Mouse (Mus musculus) lung, postnatal 4 days (tissue): ENCODE data around the gene Sh3kbp1.

Source experiments
- DNase-seq, 2 experiments: peaks; one replicate each; pipeline ENCODE4 v3.0.0; 2021

Sh3kbp1 gene

DNA sequence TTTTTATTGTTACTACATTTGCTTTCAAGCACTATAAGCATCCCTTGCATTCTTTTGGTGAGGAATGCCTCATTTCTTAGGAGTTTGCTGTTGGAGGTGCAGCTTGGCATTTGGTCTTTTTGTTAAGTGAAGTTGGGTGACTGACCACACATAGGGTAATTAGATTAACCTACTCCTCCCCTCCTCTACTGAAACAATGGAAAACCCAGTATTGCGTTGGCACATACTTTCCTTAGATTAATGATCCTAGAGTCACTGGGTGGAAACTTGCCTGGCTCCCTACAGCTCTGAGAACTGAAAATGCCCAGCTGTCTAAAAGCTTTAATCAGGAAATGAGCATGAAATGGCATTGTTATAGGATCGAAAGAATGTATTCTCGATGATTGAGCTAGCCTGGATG, 117.5 kb downstream of the Sh3kbp1 start:
- no peak for DNase-seq

DNA sequence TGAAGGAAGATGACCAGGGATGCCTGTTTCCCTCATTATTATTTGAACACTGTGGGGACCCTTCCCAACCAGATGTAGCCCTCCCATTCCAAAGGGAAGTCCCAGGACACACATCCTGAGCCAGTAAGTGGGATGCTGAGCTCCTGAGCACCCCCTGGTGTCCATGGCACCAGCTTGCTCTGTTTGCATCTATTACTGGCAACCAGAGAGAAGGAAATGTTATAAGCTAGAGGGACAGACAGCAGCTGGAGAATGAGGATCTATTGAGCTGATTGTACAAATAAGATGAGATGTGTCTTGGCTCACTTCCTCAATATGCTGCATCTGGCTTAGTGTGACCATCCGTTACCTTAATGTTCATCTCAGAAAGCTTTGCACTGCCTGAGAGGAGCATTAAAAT, 124.8 kb downstream of the Sh3kbp1 start:
- peak; percentile 41 to 51 for DNase-seq

DNA sequence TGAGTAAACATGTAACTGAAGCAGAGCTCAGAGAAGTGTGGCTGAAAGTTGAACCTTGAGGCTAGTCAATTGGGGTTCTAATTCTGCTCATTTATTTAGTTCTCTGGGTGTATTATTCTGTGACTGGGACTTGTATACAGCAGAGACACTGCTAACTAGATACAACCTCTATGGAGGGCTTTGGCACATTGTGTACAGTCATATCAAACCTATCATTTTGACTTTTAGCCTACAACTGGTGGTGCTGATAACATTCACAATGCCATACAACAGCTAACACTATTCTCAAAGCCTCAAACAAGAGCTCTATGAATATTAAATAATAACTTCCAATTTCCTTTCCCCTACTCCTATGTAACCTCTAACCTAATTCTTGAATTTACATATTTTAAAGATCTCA, 129.2 kb downstream of the Sh3kbp1 start:
- no peak for DNase-seq

DNA sequence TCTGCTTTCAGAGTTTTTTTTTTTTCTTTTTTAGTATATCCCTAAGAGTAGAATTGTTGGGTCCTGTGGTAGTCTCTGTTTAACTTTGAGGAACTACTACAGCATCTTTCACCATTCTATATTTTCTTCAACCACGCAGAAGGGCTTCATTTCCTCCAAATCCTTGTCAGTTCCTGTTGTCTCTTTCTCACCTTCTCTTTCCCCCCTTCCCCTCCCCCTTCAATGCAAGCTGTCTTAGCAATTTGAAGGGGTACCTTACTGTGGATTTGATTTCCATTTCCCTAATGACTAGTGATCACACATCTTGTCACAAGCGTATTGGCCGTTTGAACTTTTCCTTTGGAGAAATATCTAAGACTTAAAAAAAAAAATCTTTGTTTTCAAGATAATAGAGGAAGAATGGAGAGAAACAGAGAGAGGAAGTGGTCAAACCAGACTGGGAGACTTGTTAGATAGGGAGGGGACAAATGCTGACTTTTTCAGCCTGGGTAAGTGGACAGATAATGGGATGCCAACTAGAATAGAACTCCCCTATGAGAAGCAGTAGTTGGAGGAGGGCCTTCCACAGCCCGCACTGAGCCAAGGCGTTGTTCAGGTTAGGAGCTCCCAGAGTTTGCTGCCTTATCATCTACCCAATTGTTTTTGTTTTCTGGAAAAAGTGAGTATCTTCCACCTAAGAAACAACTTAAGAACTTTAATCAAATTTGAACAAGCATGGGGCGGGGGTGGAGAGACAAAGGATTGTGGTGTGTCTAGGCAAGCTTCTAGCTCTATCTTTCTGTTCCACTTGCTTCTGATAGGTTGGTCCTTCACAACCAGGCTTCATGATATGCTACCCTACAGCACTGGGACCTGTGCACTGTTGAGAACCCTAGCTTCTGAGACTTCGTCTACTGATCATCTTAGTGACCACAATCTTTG, 130.1 kb downstream of the Sh3kbp1 start:
- DNase-seq: no peak

DNA sequence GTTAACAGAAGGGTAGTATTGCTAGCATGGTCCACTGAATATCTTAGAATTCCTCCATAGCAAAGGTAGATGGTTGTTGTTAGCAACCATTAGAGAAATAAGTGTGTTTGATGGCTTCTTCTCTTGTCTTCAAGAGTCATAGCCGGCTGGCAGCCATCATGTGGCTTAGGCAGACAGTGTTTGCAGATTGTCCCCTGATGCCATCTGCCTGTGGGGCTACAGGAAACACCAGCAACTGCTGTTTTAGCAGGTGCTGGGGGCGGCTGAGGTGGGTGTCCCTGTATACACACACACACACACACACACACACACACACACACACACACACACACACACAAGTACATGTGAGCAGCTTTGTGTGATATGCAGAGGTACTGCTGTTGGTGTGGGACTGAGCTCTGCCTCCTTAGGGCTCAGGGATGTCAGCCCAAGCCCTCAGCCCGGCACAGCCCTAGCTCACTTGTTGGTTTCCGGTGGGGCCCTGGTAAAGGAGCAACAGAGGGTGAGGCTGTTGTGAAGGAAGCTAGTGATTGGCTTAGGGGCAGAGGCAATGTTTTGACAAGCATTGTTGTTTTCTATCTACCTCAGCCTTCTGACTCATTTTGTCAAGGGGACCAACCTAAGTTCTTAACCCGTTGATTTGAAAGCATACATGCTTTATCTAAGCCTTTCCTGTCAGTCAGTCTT, 130.9 kb downstream of the Sh3kbp1 start:
- DNase-seq: peak; percentile 32 to 33

DNA sequence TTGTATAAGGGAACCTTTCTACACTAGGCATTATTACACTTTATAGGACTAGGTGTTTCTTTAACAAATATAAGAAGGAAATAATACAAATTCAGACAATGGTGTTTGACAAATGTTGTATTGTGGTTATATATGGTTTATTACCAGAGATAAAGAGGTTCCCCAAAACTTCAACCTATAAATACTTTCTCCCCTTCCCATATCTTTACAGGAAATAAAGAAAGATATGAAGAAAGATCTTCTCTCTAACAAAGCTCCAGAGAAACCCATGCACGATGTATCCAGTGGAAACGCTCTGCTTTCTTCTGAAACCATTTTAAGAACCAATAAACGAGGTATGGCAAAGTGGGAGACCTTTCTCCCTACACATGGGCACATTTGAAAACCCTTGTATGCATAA, 136.7 kb downstream of the Sh3kbp1 start:
- DNase-seq: no peak

DNA sequence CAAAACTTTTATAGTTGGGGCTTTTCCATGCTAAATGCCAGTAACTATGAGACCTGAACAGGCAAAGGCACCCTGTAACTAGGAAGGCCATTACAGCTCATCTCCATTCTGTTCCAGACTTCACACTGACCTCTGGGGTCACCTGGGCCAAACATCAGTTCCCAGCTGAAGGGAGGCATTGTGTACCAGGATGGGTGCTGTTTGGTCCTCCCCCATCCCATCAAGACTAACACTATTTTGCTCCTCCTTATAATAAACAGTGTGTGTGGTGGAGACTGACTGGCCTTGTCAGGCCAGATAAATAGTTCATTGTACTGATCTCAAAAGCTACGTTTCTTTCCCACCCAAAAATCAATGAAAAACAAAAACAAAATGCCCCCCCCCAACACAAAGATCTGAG, 138.8 kb downstream of the Sh3kbp1 start:
- no peak for DNase-seq

DNA sequence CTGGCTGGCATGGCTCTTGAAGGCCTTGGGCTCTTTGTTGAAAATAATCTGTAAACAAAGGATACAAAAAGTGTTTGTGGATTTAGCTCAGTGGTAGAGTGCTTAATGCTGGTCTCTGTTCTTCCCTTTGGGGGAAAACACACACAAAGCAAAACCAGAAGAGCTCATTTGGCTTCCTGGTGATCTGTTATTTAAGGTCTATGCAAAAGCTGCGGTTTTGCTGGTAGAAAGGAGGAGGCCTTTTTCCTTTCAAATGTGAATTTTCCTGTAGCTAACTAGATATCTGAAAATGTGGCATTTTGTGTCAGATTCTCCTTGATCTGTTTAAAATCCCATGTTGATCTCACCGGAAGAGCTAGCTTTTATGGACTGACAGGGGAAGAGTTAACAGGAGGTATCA, 141.9 kb downstream of the Sh3kbp1 start:
- DNase-seq: no peak

DNA sequence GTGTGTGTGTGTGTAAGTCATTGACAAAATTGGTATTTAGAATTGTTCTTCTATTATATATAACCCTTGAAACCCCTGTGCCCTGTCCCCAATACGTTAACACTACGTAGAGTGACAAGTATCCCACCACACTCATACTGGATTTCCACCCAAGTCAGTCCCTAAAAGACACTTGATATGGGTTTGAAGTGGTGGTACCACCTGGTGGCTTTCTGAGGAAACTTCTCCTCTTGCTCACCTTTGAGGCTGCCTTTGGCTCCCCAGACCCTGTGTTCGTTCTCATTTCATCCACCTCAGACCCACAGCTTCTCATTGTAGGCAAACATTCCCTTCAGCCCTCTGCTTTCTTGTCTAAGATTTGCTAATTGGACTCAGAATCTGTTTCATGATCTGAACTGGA, 142.7 kb downstream of the Sh3kbp1 start:
- no peak for DNase-seq

DNA sequence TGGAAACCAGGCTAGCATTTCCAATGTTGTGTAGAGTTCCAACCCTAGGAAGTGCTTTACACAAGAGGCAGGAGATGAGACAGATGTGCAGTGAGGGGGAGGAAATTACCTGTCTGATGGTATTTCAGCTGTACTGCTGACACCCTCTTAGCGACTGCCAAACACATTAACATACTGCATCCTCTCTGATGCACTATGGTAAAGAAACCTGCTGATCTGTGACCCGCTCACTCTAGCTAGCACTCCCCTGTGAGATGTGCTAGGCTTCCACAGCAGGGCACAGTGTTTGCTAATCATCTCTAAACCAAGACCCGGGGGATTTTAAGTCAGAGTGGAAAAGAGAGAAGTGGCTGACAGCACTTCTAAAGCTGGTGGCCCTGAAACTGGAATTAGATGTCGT, 145.1 kb downstream of the Sh3kbp1 start:
- no peak for DNase-seq

DNA sequence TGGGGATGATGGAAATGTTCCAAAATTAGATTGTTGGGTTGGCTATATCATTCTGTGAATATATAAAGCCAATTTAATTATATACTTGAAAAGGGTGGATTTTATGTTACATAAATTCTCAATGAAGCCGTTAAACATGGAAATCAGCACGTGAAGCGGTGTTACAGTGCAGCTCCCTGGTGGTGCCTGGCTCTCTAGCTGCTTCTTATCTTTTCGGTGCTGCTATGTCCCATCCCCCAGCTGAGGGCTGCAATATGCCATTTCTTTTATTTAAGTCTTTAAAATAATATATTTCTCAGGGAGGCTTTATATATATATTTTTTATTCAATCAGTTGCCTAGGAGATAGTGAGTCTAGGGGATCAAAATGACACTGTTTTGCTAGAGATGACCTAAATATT, 148.0 kb downstream of the Sh3kbp1 start:
- DNase-seq: no peak

DNA sequence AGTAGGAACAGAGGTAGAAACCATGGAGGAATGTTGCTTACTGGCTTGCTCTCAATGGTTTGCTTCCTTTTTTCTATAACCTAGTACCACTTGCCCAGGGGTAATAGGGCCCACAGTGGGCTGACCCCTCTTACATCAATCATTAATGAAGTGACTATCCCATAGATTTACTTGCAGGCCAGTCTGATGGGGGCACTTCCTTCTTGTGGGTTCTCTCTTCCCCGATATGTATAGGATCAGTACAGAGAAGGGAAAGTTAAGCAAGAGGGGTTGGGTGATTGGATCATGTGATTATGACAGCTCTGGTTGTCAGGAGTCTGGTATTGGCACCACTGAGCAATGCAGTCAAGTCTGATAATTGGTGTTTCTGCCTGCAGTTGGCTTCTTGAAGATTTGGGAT, 151.7 kb downstream of the Sh3kbp1 start:
- no peak for DNase-seq

DNA sequence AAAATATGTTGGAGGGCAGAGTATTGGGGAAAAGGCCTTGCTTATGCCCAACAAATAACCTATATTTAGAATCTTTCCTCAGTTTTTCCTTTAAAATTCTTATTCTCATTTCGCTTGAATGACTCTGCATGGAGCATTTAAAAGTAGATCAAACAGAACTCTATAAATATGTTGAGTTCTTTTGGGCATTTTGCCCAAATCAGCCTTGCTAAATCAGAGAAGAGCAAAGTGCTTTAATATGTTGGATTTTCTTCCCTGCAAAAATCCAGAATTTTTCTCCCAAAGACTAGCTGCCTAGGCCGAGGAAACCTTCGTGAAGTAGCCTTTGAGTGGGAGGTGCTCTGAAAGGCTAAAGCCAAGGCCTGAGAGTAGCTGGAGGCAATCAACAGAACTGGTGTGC, 163.4 kb downstream of the Sh3kbp1 start:
- DNase-seq: no peak

DNA sequence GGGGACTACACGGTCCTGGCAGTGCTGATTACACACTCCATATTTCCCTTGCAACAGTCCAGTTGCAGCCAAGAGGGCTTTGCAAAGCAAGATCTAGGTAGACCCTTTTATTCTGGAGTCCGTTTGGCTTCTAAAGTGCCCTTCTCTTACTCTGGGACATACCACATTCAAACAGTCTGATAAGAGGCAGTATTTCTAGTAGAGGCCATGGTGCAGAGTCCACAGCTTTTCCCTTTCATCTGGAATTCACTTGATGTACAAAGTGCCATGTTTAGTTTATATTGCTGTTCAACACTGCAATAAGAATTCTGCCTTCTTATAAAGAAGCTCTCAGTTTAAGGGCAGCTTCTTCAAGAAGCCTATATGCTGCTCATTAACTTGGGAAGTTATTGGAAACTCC, 168.5 kb downstream of the Sh3kbp1 start:
- no peak for DNase-seq

DNA sequence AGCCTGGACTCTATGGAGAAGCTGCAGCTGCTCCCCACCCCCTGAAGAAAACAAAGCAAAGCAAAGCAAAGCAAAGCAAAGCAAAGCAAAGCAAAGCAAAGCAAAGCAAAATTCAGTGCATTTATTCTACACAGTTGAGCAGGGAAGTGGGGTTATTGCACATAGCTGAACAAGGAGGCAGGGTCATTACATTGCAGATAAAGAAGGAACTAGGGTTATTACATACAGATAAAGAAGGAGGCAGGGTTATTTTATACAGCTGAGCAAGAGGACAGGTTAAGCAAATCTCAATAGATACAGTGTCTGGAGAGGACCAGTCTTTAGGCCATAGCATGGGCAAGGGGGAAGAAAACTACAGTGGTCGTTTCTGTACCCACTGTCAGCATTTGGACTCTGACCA, 177.3 kb downstream of the Sh3kbp1 start:
- DNase-seq: no peak

DNA sequence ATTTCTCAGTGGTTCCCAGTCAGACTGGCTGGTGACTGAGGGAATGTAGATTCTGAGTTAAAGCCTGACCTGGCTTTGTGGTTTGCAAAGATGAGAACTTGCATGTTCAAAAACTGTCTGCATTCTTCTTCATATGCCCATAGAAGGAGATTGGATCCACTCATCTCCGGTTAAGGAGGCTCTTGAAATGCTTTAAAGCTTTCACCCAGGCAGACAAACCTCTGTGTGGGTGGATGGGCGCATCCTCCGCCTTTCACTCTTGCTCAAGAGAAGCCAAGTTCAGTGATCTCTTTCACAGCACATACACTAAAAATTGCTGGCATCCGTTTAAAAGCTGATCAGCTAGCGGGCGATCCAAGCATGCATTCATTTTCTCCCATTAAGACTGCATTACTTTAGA, 182.4 kb downstream of the Sh3kbp1 start:
- DNase-seq: peak in 1 of 2 experiments; percentile 9

DNA sequence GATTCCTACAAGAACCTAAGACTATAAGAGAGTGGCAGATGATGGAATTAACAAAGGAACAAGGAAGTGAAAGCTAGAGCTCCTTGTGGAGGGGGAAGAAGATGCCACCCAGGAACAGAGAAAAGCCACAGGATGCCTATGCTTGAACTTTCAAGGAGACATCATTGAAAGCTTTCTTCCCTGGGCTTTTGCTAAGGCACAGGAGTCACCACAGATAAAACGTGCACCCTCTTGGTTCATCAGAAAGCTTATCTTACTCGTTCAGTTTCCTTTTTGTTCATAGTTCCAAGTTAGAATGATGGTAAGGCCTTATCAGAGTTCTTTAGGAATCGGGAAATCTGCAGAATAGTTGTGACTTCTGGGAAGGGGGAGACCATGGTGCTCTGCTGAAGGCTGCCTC, 183.4 kb downstream of the Sh3kbp1 start:
- DNase-seq: no peak

DNA sequence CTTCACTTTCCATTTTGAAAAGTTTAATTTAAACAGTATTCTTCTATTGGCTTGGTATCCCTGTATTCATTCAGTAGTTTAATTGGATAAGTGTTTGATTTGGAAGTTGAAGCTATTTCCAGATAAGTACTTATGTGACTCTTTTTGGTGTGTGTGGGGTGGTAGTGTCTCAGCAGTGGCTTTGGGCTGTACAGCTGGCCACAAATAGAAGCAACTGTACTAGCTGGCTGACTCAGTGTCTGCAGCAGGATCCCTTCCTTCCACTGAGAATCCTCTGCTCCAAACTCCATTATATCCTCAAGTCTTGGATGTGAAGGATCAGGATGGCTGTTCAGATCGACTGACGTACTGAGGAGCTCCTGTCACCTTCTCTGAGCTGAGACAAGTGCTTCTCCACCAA, 190.4 kb downstream of the Sh3kbp1 start:
- no peak for DNase-seq

DNA sequence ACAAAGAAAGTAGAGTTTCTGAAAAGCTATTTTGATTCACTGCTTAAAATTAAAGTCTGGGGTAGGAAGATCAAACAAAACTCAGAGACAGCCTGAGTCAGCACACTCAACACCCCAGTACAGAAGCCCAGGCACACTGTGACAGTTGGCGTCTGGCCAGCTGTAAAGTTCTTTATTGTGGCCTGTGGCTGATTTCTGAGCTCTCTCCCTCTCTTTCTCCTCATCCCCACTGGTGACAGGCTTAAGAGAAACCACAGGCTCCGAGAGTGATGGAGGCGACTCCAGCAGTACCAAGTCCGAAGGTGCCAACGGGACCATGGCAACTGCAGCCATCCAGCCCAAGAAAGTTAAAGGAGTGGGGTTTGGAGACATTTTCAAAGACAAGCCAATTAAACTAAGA, 201.1 kb downstream of the Sh3kbp1 start:
- peak; percentile 5 to 20 for DNase-seq

DNA sequence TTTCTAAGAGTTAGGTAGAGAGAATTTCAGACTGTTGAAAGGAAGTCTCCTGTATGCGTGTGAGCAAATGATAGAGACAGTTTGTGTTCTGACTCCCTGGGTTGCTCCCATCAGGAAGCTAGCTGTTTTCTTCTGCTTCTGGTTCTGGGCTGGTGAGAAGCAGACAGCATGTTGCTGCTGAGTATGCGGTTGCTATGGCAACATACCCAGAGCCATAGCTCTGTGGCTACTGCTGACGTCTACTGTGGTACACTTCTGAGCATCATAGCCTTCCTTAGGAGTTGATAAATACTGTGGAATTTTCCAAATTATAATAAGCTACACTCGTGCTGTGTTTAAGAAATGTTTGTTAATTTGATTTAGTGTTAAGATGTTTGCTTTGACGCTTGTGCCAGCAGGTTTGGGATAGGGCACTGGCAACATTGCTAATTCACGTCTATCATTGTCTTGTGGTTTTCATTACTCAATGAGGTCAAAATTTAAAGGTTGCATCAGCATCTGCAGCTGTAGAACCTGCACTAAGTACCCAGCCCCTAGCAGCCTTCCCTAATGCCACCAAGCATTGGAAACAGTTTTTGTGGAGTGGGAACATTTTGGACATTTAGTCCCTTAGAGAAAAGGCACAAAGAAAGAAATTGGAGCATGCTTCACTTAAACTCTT, 202.2 kb downstream of the Sh3kbp1 start:
- no peak for DNase-seq

DNA sequence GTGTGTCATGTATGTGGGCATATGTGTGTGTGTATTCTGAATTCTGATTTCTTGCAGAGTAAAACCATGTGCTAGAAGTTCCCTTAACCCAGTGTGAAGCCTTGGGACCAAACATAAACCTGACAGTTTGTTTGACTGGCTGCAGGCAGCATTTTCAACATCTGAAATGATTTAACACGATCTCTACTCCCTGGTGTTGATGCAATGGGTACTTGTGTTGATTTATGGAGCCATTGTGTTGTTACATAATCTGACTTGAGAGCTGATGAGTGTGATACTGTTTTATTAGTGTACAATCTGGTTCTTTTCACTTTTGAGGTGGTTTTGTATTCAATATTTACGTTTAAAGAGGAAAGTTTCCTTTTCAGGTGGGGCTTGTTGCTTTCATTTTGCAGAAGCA, 204.1 kb downstream of the Sh3kbp1 start:
- DNase-seq: no peak

DNA sequence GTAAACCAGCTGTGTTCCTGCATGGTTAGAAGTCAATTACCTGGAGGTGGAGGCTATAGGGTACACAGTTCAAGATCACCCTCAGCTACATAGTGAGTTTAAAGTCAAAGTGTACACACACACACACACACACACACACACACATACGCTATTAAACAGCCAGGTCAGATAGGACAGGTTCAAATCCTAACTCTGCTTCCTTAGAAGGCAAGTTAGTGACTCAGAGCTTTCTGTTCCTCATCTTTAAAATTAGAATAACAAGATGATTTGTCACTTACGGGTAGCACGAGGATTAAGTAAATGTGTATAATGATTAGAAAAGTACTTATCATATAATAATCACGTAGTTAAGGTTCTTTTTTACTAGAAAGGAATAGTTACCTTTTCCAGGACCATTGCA, 208.2 kb downstream of the Sh3kbp1 start:
- no peak for DNase-seq

DNA sequence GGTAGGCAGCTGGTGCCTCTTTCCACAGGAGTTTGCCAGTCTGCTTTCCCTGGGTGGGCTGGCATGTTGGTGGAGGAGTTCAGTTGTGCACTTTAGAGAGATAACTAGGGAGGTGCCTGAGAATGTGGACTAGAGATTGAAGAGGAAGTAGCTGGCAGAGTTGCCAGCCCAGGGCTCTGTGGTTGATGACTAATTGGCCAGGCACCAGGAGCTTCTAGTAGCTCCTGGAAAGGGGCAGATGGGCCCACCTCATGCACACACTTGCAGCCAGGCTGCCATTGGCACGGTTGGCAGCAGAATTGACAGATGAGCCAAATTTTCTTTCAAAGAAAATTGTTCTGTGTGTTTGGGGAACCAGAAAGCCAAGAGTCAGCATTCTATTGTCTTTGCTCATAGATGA, 210.3 kb downstream of the Sh3kbp1 start:
- DNase-seq: peak; percentile 4 to 17

DNA sequence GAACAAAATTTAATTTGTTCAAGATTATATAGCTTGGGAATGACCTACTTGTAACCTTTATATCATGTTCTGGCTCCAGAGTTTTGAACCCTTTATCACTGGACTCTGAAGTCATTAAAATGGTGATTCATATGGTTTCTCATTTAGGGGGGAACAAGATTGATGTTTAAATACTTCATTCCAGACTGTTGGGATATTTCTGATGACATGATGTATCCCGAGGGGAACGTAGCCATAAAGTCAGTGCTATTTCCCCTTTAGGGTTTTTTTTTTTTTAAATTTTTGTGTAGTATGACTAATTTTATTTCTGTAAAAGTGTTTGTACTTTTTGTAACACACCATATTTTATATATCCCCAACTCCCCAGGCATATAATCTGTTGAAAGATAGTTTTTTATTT, 212.7 kb downstream of the Sh3kbp1 start:
- no peak for DNase-seq
